Mouse (Mus musculus): ENCODE data around the gene Kcnh7. TPM values are rescaled to one million over a fixed set of nuclear protein-coding genes. Genes with fewer than 3 reads are reported as not detected.

The Kcnh7 gene
- polyA plus RNA-seq (2015; fragmentation: Nextera tagmentation; extraction: Ambion mirVana) = 0.01 TPM in 1 of 2 replicates, not detected in the other

DNA sequence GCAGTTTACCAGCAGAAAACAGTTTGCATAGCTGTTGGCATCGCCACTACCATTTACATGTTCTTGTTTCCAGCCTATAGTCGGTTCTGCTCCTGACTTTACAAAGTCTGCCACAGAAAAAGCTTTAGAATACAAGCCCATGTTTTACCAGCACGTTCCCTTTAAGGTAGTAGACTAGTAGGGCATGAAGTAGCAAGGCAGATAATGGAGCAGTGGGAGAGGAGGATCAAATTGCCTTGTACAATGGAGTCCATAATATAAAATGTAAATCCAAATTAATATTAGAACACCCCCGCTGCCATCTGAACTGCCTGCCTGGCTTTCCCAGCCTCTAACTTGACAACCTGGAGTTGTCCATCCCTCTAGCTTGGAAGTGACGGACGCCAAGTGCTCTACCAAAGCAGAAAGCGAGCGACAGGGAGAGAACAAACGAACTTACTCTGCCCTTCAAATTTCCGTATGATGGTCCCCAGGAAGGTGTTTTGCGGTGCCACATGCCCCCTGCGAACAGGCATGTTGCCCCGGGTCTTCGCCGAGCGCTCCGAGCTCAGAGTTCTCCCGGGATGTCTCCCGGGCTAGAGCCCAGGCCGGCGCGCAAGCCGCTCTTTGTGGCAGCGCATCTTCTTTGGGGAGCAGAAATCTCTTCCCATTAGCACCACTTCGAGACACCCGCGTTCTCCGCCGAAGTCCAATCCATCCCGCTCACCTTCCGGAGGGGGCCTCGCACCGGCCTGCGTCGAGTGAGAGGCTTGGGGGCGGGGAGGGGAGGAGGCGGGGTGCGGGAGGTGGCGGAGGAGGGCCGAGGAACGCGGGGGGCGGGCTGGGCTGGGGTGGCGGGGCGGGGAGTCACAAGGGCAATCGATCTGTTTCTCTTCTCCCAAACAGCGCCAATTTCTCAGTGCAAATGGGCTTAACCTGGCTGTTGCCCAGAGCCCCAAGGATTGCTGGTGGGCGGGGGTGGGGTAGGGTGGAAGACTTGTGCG lies at the start of gene Kcnh7:
Gene Kcnh7 (minus strand): TSS at position 725 of the 983 bp plus-strand sequence.

DNA sequence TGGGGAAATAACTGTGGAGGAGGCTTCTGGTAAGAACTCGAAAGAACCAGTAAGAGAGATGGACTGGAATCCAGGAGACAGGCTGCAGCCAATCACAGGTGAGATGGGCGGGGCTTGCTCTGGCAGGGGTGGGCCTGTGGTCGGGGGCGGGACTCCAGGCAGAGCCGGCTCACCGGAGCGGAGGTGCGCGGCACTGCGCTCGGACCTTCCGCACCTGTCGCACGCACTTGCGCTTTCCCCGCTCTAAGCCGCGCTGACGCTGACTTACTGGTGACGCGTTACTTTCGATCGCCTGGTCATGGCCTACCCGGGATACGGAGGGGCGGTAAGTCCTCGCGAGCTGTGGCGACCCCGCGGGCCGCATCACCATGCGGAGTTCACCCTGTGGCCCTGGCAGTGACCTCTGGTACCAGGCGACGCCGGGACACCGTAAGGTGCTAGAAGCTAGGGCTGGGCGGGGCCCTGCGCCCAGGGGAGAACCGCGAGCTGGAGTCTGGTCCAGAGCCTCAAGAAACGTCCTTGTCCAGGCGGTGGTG lies 519.9 kb downstream of the Kcnh7 start, which contains the start of gene Gca:
Gene Gca (plus strand): TSS at position 151 of the 536 bp plus-strand sequence.

DNA sequence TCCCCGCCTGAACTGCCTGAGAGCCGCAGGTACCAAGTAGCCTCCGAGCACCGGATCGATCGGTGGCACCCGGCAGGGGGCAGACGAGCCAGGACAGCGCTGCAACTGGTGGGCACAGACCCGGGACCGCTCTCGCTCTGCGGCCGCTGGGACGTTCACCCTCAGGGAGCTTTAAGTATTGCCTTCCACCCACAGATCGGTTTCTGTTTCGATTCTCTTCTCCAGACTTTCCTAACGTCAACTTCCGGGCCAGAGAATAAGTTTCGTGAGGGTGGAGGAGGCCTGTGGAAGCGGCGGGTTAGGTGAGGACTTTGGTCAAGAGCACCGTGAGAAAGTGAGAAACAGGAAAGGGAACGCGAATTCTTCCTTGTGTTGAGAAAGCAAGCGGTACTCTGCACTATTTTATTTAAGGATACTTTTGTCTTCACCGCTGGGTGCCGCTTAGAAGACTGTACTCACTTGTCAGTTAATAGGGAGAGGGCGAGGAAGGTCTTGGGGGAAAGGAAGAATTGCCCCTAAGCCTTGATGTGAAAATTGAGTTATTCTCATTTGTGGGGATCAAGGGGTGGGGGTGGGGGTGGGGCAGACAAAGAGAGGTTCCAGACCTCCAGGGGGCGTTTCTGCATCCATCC lies 538.0 kb downstream of the Kcnh7 start, which contains the start of gene Ifih1:
Gene Ifih1 (minus strand): TSS at position 242 of the 632 bp plus-strand sequence.

All from urinary bladder, postnatal 0 days (tissue).